Mouse (Mus musculus): Measurements from ENCODE around the gene Avpr2.

The Avpr2 gene
- long read RNA-seq, experiment 1: 0 reads
- long read RNA-seq, experiment 2: 0 reads

- intact Hi-C loops (cut with DNase I): no loop called here
Measured at GRCm38 (mm10) chrX:73891551-73892152, at the start of gene Avpr2. Gene Avpr2 (plus strand): TSS chrX:73892102.

GRCm38 (mm10) chrX:73854326-73855086 lies 37.4 kb upstream of the Avpr2 start:
- intact Hi-C loops (cut with DNase I): no loop called here

DNA sequence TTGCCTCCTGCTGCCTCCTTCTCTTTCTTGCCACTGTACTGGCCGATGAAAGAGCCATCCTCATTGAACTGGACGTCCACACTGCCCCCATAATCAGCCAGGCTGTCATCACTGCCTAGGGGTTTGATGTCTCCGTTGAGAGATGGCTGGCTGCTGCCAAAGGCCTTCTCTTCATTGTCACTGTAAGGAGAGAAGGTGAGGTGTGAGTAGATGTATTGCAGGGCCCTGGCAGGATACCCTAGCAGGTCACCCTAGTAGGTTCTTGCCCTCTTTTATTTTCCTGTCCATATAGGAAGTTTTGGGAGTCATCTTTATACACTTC lies 36.9 kb upstream of the Avpr2 start:
- intact Hi-C loops (cut with DNase I): no loop called here

- intact Hi-C loops (cut with DNase I): no loop called here
Measured at GRCm38 (mm10) chrX:73864692-73865091, 27.2 kb upstream of the Avpr2 start.

DNA sequence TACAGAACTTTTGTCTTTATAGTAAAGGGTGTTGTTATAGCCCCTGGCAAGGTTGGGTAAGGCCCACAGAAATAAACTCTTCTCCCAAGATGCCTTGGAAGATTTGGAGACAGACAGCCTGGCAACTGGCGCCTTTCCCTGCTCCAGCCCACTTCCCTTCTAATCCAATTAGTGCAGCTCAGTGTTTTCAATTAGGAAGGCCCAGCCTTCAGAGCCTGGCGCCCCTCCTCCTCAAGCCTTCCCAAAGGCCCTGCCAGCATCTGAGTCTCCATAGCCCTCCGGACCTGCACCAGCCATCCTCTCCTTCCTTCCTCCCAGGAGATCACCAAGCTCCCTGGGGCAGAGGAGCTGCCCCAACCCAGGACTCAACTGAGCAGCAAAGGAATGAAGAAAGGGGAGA lies 24.6 kb upstream of the Avpr2 start:
- intact Hi-C loops (cut with DNase I): no loop called here

GRCm38 (mm10) chrX:73867852-73868251 lies 24.1 kb upstream of the Avpr2 start:
- intact Hi-C loops (cut with DNase I): no loop called here

- intact Hi-C loops (cut with DNase I): no loop called here
Measured at GRCm38 (mm10) chrX:73869334-73869733, 22.6 kb upstream of the Avpr2 start.

GRCm38 (mm10) chrX:73871474-73871873 lies 20.4 kb upstream of the Avpr2 start:
- intact Hi-C loops (cut with DNase I): no loop called here

DNA sequence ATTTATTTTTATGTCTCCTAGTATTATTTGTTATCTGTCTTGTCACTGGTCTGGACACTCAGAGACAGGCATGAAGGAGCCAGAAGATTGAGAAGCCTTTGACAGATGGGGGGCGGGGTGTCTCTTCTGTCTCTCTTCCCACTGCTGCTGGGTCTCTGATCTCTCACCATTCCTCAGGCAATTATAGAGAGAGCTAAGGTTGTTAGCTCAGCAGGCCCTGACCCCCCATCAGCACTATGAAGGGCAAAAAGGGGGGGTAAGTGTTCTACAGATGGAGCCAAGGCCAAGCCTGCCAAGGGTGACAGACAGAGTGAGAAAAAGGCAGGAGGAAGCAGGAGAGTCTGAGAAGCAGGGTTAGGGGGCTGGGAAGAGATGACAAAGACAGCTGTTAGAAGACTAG lies 19.9 kb upstream of the Avpr2 start:
- intact Hi-C loops (cut with DNase I): no loop called here

GRCm38 (mm10) chrX:73875881-73876280 lies 16.0 kb upstream of the Avpr2 start:
- intact Hi-C loops (cut with DNase I): no loop called here

DNA sequence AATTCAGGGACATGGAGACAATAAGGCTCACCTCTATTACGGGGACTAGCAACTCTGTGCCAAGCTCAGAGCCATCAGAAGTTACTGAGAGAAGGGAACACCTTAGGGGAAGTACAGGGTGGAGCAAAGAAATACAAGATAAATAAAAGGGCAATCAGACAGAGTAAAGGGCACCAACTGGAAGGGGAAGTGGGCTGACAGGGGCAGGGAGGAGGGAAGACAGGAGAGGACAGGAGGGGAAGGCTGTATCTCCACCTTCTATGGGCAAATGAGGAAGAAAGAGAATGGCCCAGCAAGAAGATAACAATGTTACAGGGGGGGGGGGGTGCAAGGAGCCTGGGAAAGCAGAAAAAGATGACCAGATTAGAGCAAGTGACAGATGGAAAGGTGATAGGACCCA lies 14.9 kb upstream of the Avpr2 start:
- intact Hi-C loops (cut with DNase I): no loop called here

DNA sequence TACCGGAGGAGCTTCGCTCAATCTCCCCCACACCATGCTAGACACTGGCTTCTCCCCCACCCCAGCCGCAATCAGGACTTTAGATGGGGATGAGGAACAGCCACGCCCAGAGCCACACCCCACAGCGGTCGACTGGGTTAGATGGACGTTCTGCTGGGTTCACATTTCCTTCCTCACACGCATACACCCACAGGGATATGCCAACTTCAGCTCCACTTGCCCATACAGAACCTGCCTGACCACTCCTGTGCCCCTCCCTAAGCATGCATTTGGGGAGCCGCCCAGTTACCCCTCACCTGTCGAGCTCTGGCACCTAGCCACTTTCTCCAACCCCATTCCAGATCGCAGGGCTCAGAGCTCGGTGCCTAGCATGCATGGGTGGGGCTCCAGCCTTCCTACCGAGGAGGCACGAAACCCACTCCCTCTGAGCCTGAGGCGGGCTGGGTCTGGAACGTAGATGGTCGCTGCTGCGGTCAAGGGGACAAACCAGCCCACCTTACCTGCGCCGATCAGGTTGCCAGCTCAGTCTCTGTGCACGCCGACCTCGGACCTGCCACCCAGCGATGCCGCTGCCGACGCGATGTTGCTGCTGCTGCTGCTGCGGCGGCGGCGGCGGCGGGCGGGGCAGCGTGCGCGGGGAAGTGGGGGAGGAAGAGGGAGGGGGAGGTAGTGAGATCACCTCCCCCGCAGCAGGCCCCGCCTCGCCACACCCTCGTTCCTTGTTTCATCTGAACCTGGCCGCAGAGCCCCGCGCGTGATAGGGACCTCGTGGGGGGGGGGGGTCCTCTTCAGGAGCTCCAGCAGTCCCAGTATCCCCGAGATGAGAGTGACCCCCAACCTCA lies 11.5 kb upstream of the Avpr2 start:
- intact Hi-C loops (cut with DNase I): no loop called here

GRCm38 (mm10) chrX:73881036-73881427 lies 10.9 kb upstream of the Avpr2 start:
- intact Hi-C loops (cut with DNase I): no loop called here

- intact Hi-C loops (cut with DNase I): no loop called here
Measured at GRCm38 (mm10) chrX:73881463-73881862, 10.4 kb upstream of the Avpr2 start.

DNA sequence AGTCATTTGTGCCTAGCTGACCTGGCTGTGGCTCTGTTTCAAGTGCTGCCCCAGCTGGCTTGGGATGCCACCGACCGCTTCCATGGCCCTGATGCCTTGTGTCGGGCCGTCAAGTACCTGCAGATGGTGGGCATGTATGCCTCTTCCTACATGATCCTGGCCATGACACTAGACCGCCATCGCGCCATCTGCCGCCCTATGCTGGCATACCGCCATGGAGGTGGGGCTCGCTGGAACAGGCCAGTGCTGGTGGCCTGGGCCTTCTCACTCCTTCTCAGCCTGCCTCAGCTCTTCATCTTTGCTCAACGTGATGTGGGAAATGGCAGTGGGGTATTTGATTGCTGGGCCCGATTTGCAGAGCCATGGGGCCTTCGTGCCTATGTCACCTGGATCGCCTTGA lies 931 bp downstream of the Avpr2 start:
- intact Hi-C loops (cut with DNase I): no loop called here

GRCm38 (mm10) chrX:73895719-73896118 lies 3.8 kb downstream of the Avpr2 start, which contains the start of gene L1cam:
Gene L1cam (minus strand): TSS chrX:73896105.
- intact Hi-C loops (cut with DNase I): loop anchor here (5.0 kb wide), 1 partner anchor 98 kb away; no protein-coding TSS in a partner anchor

GRCm38 (mm10) chrX:73897959-73898358 lies 6.1 kb downstream of the Avpr2 start:
- intact Hi-C loops (cut with DNase I): loop anchor here (5.0 kb wide), 1 partner anchor 101 kb away; no protein-coding TSS in a partner anchor

DNA sequence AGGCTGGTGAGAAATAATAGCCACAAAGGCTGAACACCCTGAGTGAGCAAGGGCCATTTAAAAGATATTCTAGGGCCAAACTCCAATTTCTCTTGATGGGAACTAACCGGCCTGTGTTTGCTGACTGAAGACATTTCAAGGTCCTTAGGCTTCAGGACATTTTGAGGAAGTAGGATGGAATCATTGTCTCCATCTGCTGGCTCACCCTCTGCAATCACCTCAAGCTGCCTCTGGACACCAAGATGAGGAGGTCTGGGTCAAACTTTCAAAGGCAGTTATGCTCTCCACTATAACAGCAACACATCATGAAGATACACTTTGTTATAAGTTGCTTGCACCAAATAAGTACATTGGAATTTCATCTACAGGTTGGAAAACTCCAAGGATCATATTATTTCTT lies 18.1 kb downstream of the Avpr2 start:
- intact Hi-C loops (cut with DNase I): no loop called here

- intact Hi-C loops (cut with DNase I): no loop called here
Measured at GRCm38 (mm10) chrX:73910451-73910850, 18.5 kb downstream of the Avpr2 start.

DNA sequence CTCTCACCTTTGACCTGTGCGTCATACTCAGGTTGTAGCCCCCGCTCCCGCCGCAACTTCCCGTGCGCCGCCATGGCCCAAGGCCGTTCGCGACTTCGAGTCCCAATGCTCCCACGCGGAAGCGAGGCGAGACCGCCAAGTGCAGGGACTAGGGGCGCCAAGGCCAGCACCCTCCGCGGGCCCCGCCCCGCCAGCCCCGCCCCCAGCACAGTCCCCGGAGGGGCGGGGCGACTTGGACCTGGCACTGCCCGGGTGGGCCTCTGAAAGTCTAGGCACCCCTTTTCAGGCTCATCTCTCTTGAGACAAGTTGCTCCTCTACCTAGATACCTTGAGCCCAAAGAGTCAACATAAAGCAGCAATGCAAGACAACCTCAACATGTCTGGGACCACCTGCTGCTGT lies 19.3 kb downstream of the Avpr2 start:
- intact Hi-C loops (cut with DNase I): no loop called here

DNA sequence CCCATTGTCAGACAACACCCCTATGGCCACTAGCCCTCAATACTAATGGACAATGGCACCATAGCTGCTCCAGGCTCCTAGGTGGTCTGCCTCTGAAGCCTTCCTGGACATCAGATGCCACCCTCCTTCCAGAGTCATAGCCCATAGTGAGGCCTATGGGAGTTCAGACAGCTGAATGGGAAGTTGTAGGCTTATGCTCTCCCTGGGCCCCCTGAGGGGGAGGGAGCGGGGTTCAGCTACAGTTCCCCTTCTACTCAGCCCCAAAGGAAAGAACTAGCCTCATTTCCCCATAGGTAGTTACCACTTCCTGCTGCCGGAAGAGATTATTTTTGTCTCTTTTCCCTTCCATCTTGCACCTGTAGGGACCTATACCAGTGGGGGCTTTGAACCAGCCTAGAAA lies 19.7 kb downstream of the Avpr2 start:
- intact Hi-C loops (cut with DNase I): no loop called here

All from adrenal gland (tissue).